9 mouse cellular contexts compared by ENCODE assay signal in genomic region chr1:187974396-187974795, GRCm38 (mm10).
DNase-seq lines count a peak whose midpoint lies in the region; ATAC-seq and TF ChIP-seq lines count a peak whose summit lies in the region.
"Had no signal": no experiment of that assay in that cellular context is flagged by ENCODE, and none has a peak within 500 bp of the region (broad histone marks: within the 10 kb centered on the region; RNA-seq: fewer than 3 reads in every experiment).

No protein-coding gene starts in this region.

- H3K36me3 ChIP-seq in kidney, adult 2 months (ENCODE audit: control insufficient read depth, insufficient read depth, low read length), result no peaks in the 10 kb centered on the region
- no peaks in the 10 kb centered on the region for H3K36me3 ChIP-seq in limb, embryonic 10.5 days
- H3K36me3 ChIP-seq in neural tube, embryonic 13.5 days, result no peaks in the 10 kb centered on the region

- H3K4me2 ChIP-seq in neural tube, embryonic 13.5 days, result no peak overlapping the region

- no peaks in the 10 kb centered on the region for H3K9me3 ChIP-seq in limb, embryonic 10.5 days (replicated peaks)
- no peaks in the 10 kb centered on the region for H3K9me3 ChIP-seq in neural tube, embryonic 13.5 days

- DNase-seq in cerebellum, adult 11 months, result peak; percentile 5
- peak; percentile 36 for DNase-seq in embryo, embryonic 11.5 days (ENCODE audit: low read depth, low spot score)
- DNase-seq in gastrocnemius, postnatal 4 days (ENCODE audit: low spot score in 2 of 2), result peak; percentile 23 to 50
- DNase-seq in kidney, adult 2 months, result peak; percentile 33
- peak; percentile 60 for DNase-seq in limb, embryonic 10.5 days (ENCODE audit: low spot score)
- DNase-seq in spleen, postnatal 10 days (ENCODE audit: low spot score in 2 of 2), result no peak

- no peaks in the 10 kb centered on the region for H3K4me1 ChIP-seq in kidney, adult 2 months (ENCODE audit: control insufficient read depth, insufficient read depth, low read length)
- peaks cover 1% of the 10 kb centered on the region; the same call in 1 of the 2 replicates for H3K4me1 ChIP-seq in limb, embryonic 10.5 days
- H3K4me1 ChIP-seq in neural tube, embryonic 13.5 days (replicated peaks), result peaks cover 10% of the 10 kb centered on the region

- no peak overlapping the region for H3K9ac ChIP-seq in neural tube, embryonic 13.5 days

- H3K4me3 ChIP-seq in kidney, adult 2 months (ENCODE audit: insufficient read depth, low read depth, low read length), result no peak overlapping the region
- no peak overlapping the region for H3K4me3 ChIP-seq in limb, embryonic 10.5 days
- no peak overlapping the region for H3K4me3 ChIP-seq in neural tube, embryonic 13.5 days
- H3K4me3 ChIP-seq: erythroblast, embryonic 14.5 days had no signal

- no peak for ATAC-seq in cerebellum, adult (ENCODE audit: insufficient number of reproducible peaks, low FRiP score, low TSS enrichment)
- ATAC-seq in neural tube, embryonic 13.5 days (ENCODE audit: low read depth), result peak; percentile 56; the same call in 1 of the 2 replicates

- no peak overlapping the region for H3K27ac ChIP-seq in kidney, adult 2 months (ENCODE audit: insufficient read depth, low read depth, low read length)
- H3K27ac ChIP-seq in limb, embryonic 10.5 days, result peak overlapping the region; percentile 43; the same call in 1 of the 2 replicates
- H3K27ac ChIP-seq in neural tube, embryonic 13.5 days (replicated peaks), result no peak overlapping the region

- 27% methylated on average over 9 of the region's 9 CpGs for WGBS in kidney, adult 2 months
- WGBS in limb, embryonic 10.5 days, result 15% methylated on average over 9 of the region's 9 CpGs
- WGBS in neural tube, embryonic 13.5 days, result 11% methylated on average over 9 of the region's 9 CpGs

- no peak for TF ChIP-seq POLR2A in kidney, adult 2 months (IDR thresholded peaks at IDR 0.05; ENCODE audit: low read depth, low read length)

- no peaks in the 10 kb centered on the region for H3K27me3 ChIP-seq in kidney, adult 2 months (replicated peaks; ENCODE audit: control insufficient read depth, insufficient read depth, low read length)
- H3K27me3 ChIP-seq in limb, embryonic 10.5 days (ENCODE audit: low read depth, poor library complexity, severe bottlenecking), result no peaks in the 10 kb centered on the region
- H3K27me3 ChIP-seq in neural tube, embryonic 13.5 days, result peaks cover 6% of the 10 kb centered on the region; the same call in 1 of the 2 replicates

- TF ChIP-seq CTCF in kidney, adult 2 months (conservative IDR thresholded peaks at IDR 0.05; ENCODE audit: insufficient read depth, insufficient read length, low read depth, low read length), result peak; percentile 56; the same call in 1 of the 2 replicates

Comparison
In these comparisons a context has a peak if more than half of its experiments do, and no peak if none do; other contexts are left out.
1. DNase-seq: peak in cerebellum, adult 11 months (single experiment), embryo, embryonic 11.5 days (single experiment), gastrocnemius, postnatal 4 days (2 of 2), kidney, adult 2 months (single experiment) and limb, embryonic 10.5 days (single experiment); none in spleen, postnatal 10 days (0 of 2).